Mouse (Mus musculus) cerebellum, adult 8-10 months (tissue): ENCODE results near the gene 1810046K07Rik.
A peak's percentile ranks its signal among the peaks of the same experiment; 100 is the strongest.

Experiments used
- DNase-seq: peaks from one replicate; pipeline ENCODE4 v3.0.0; 2022

Gene 1810046K07Rik

GRCm38 (mm10) chr9:51303980-51304379 is 24.7 kb downstream of the 1810046K07Rik start:
- DNase-seq, result no peak

GRCm38 (mm10) chr9:51293541-51293940 is 35.2 kb downstream of the 1810046K07Rik start:
- no peak for DNase-seq

GRCm38 (mm10) chr9:51292674-51293073 is 36.0 kb downstream of the 1810046K07Rik start:
- peak; percentile 74 for DNase-seq

- DNase-seq, result no peak
These were observed 37.7 kb downstream of the 1810046K07Rik start for GRCm38 (mm10) chr9:51290980-51291379.

GRCm38 (mm10) chr9:51286079-51286478 is 42.6 kb downstream of the 1810046K07Rik start:
- DNase-seq, result no peak

- DNase-seq, result peak; percentile 10
These were observed 50.0 kb downstream of the 1810046K07Rik start, which contains the start of gene Colca2 for GRCm38 (mm10) chr9:51278500-51279381. Colca2 (minus strand) TSS chr9:51278569.

GRCm38 (mm10) chr9:51277834-51278498 is 50.8 kb downstream of the 1810046K07Rik start:
- DNase-seq, result no peak

- no peak for DNase-seq
These were observed 54.0 kb downstream of the 1810046K07Rik start for GRCm38 (mm10) chr9:51274678-51275077.

GRCm38 (mm10) chr9:51273581-51274154 is 55.0 kb downstream of the 1810046K07Rik start:
- no peak for DNase-seq

GRCm38 (mm10) chr9:51272102-51272501 is 56.6 kb downstream of the 1810046K07Rik start:
- no peak for DNase-seq

GRCm38 (mm10) chr9:51271073-51271472 is 57.6 kb downstream of the 1810046K07Rik start:
- DNase-seq, result no peak

- no peak for DNase-seq
These were observed 59.9 kb downstream of the 1810046K07Rik start for GRCm38 (mm10) chr9:51268852-51269251.

- no peak for DNase-seq
These were observed 70.3 kb downstream of the 1810046K07Rik start for GRCm38 (mm10) chr9:51258426-51258825.

GRCm38 (mm10) chr9:51256780-51257502 is 71.8 kb downstream of the 1810046K07Rik start:
- no peak for DNase-seq
